Mouse (Mus musculus) kidney, postnatal 10 days (tissue): Measurements from ENCODE around the gene Sbno2.
A peak's percentile ranks its signal among the peaks of the same experiment; 100 is the strongest.

Experiments used
- DNase-seq: peaks from one replicate; pipeline ENCODE4 v3.0.0; 2021; ENCODE audit warnings: mixed read lengths

Gene Sbno2

DNA sequence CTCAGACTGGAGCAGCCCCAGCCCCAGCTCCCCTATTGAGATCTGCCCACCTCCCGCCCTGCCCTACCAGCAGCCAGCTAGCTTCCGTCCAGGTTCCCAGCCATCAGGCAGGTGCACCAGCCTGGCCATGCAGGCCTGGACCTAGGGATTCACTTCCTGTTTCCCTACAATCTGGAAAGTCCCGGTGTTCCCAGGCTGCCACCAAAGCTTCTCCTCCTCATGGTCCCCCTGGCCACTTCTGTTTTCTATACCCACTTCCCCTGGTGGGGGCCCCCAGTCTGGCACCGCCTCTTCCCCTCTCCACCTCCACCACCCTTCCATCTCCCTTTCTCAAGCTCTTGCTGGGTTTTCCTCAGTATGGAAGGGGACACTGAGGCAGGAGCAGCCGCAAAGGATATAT, at the start of gene Sbno2:
TSS of gene Sbno2 (minus strand) at position 112 of the 400 bp plus-strand sequence.
- DNase-seq = no peak

DNA sequence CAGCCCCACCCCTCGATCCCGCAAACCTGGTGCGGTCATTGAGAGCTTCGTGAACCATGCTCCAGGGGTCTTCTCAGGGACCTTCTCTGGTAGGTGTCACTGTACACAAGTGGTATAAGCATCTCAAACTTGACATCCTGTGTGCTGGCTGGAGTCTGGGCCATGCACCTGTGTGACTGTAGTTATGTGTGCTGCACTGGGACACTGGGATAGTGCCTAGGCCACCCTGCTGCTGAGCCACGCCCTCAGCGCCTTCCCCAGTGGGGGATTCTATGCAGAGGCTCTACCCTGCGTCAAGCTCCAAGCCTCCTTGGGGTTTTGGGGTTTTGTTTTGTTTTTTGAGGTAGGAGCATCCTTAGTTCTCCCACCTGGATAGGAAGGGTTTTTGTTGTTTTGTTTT, 49.0 kb upstream of the Sbno2 start:
- peak; percentile 13 for DNase-seq

DNA sequence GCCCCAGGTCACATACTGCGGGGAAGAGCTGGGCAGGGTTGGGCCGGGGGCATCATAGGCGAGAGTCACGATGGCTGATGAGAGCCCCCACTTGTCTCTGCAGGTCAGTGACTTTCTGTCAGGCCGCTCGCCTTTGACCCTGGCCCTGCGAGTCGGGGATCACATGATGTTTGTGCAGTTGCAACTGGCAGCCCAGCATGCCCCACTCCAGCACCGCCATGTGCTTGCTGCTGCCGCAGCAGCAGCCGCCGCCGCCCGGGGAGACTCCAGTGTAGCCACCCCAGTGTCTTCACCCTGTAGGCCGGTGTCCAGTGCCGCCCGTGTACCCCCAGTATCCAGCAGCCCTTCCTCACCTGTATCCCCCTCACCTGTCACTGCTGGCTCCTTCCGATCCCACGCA, 48.3 kb upstream of the Sbno2 start:
- DNase-seq = peak; percentile 62

DNA sequence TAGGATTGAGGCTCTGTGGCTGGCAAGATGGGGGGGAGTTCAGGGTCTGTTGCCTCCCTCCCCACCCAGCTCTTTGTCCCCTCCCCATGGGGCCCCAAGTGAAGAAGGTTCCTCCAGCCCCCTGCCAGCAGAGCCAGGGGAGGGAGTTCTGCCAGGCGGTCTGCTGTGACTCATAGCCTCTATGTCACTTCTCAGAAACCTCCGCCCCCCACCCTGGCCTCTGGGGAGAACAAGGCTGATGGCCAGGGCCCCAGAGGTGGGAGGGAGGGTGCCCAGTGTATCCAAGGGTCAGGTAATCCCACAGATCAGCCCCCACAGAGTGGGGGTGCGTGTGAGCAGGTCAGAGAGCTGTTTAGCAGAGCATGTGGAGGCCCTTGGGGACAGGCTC, 47.5 kb upstream of the Sbno2 start:
- DNase-seq = peak; percentile 84

DNA sequence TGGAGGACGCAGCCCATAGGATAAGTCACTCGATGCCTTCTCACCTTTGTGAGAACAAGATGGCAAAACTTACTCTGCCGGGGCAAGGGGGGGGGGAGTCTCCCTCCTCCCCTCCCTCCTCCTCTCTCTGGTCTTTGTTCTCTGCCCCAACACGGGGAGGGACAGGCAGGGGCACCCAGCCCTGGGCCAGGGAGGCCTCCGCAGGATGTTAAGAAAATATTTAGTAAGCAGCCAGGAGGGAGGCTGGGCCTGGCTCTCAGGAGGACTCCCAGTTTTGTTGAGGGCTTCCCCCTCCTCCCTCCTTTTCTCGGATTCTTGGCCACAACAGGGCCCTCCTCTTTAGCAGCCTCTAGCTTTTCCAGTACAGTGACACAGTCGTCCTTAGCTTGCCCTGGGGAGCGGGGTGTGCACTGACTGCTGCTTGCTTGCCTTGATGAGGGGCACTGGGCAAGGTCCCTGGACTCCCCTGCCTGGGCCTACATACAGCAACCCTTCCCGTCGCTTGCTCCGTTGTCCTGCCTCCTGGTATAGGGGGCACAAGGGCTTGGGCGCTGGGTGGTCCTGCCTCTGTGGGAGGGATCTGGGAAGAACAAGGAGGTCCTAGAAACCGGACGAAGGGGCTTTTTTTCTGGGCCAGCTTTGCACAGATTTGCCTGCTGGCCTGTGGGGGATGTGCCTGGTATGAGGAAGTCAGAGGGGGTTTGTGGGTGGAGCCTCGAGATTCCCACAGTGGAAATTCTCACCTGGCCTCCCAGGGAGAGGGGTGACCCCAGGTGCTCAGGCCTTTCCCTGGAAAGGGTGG, 46.9 kb upstream of the Sbno2 start:
- DNase-seq = peak; percentile 80

DNA sequence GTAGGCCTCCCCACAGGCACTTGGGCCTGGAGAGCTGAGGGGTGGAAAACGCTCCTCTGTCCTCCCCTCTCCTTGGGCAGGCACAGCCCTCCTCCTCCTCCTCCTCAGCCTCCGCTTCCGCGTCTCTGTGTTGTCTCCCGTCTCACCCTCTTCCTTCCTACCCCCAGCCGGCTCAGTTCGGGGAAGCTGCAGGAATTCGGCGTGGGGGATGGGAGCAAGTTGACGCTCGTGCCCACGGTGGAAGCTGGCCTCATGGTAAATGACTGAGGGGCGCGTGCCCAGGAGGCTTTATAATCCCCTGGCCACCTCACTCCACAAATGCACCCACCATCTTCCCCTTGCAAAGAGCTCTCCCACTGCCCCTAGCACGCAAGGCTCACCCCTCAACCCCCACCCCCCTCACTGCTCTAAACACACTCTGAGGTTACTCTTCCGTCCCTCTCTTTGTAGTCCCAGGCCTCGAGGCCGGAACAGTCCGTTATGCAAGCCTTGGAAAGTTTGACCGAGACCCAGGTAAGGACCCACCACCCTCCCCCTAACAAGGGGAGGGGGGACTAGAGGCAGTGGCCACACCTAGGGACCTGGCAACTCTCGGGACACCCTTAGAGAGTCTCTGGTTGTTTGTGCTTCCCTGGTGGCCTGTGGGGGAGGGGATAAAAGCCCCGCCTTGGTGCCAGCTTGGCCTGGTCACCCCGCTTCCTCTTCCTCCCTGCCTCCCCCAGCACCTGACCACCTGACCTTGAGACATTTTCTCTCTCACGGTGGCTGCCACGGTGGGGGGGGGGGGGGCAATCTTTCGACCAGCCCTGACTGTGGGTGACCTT, 46.1 kb upstream of the Sbno2 start:
- peak; percentile 88 for DNase-seq

DNA sequence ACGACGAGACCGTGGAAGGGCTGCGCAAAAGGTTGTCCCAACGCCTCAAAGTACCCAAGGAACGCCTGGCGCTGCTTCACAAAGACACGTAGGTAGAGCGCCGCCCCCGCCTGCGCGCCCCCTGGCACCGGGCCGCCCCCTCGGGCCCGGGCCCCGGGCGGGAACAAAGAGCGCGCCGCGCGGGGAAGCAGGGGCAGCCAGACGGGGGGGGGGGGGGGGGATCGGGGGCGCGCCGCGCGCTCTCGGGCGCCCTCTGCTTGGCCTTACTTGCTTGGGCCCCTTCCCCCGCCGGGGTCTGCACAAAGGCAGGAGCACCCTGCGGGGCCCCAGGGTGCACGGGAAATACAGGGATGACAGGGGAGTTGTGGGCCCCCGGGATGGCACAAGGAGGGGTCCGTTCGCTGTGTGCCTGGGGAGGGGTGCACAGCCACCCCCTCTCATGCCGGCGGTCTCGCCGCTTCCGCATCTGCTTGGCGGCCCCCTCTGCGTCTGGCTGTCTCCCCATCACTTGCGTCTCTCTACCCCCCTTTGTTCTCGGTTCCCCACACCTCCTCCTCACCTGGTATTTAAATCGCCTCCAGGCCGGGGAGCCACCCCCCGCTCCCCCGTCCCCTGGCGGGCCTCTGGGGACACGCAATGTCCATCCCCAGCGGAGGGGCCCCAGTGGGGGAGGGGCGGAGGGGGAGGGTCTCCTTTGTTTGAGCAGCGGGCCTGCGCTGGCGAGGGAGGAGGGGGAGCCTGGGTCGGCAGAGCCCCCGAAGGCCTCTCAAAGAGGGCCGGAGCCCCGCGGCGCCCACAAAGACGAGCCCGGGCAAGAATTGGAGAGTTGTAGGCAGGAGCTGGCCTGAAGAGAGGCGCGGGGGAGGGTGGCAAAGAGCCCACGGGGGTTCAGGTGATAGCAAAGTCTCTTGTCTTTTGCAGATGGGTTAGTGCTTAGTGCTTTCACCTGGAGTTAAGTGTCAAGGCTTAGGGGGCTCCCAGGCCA, 45.1 kb upstream of the Sbno2 start:
- DNase-seq = peak; percentile 85

DNA sequence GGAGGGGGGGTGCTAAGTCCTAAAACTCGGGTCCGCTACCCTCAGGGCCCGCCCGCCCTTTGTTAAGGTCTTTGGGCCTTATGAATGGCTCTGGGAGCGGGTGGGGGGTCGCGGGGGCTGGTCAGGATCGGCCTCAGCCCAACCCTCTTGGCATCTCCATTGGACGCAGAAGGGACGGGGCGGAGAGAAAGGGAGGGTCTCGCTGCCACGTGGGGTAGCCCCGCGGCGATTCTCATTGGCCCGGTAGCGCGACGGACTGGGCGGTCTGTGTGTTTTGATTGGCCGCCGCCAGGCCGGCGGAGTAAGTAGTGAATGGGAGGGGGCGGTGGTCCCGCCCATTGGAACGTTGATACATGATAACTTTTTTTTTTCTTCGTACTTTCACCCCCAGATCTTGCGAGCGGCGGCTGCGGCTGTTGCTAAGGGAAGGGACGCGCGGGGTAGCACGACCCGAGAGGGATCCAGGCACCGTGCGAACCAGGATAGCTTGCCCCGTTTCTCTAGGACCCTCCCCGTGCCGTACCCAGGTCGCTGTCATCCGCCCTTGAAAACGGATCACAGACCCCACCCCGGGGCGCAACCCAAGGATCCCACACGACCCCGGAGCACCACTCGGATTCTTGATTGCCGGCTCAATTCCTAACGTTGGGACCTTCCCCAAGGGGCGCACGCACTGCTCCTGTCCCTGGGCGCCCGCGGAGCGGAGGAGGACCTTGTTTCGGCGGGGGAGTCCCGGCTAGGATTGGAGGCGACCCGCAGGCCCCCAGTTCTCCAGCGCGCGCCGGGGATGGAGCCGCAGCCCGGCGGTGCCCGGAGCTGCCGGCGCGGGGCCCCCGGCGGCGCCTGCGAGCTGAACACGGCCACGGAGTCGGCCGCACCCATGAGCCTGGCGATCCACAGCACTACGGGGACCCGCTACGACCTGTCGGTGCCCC, 44.2 kb upstream of the Sbno2 start:
- DNase-seq = peak; percentile 99

DNA sequence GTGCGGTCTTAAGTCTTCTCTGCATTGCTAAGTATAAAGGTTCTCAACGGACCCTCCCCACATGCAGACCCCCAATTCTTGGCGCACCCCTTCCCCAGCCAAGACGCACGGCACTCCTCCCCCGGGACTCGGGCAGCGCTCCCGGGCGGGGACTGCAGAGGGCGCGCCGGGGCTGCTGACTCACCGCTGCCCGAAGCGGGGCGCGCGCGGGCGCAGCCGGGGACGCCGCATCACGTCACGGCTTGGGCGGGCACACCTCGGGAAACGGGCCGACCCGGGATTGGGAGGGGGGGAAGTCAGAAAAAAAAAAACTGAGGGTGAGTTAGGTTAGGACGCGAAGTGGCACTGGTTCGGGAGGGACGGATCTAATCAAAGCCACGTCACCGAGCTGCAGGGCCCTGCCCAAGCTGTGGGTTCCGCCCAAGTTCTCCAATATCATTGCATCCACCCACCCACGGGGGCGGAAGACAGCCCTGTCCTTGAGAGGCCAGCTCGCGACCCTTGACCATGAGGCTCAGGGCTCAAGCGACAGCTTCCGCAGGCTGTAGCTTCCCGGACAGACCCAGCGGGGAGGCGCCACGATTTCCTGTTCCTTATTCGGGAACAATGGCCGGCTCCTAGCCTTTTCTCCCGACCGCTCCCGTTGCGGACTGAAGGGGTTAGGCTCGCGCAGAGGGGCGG, 43.4 kb upstream of the Sbno2 start:
- DNase-seq = peak; percentile 97

DNA sequence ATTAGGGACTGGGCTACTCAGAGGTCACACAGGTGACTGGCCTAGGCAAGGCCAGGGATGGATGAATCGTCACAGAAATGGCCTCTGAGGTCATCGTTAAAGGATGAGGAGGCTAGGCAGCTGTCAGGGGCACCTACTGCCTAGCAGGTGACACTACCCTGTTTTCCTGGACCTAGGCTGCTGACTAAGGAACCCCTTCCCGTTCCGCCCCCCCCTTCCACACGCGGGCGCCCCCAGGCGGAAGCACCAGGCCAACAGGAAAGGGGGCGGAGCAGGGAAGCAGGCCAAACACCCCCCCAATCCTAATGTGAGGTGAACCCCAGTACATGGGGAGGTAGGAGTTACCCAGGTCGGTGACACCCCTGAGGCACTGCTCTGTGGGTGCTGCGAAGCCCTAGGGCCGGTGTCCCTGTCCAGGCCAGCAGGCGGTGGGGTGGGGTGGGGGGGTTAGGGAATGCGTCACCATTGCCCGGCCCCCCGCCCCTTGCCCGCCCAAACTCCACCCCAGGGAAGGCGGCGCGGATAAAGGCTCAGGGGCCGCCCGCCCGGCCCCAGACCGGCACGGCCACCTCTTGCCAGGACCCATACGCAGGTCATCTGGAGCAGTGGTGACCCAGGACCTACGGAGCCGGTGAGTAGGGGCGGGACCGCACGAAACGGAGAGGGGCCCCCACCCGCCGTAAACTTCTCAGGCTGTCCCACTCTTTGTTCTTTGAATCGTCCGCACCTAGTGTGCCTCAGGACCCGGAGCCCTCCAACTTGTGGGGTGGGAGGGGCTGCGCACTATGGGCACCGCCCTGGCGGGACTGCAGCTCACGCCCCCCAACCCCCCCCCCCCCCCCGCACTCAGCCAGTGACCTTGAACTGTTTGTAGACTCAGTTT, 42.6 kb upstream of the Sbno2 start, which contains the start of gene Midn:
TSS of gene Midn (plus strand) at position 554 of the 883 bp plus-strand sequence.
- peak; percentile 93 for DNase-seq

DNA sequence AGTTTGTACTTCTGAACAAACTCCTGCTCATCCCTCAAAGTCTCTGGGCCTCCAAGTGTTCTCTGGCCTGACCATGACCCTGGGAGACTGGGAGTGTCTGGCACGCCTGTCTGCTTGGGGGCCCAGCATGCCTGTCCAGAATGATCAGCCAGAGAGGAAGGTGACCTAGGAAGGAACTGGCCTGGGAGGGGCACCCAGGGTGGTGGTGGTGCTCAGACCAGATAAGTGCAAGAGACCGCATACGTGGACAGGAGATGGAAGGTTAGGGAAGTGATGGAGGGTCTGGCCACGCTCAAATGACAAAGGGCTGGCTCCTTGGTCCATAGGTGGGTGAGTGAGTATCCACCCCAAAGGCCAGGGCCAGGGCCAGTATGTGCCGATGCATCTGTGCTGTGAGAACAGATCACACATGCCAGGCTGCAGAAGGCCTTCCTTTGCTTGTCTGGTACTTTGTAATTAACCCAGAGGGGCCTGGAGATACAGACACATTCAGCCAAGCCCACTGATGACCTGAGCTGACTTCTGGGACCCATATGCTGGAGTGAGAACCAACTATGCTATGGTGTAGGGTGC, 41.9 kb upstream of the Sbno2 start:
- DNase-seq = no peak

DNA sequence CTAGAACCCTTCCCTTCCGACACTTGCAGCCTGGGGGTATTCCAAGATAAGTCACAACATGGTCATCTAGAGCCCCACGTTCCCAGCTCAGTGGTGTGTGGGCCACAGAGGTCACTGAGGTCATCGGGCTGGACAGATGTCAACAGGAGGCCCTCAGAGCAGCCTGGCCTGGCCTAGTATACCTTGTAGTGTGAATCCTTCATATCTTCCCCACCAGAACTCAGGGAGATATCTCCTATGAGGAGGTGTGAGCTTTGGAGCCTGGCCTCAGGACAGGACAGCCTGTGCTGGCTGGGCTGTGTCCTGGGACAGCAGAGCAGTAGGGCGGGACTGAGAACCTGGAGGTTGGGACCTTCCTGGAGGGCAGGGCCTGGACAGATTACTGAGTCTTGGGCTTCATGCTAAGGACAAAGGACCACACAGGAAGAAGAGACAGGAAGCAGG, 41.2 kb upstream of the Sbno2 start:
- peak; percentile 58 for DNase-seq

DNA sequence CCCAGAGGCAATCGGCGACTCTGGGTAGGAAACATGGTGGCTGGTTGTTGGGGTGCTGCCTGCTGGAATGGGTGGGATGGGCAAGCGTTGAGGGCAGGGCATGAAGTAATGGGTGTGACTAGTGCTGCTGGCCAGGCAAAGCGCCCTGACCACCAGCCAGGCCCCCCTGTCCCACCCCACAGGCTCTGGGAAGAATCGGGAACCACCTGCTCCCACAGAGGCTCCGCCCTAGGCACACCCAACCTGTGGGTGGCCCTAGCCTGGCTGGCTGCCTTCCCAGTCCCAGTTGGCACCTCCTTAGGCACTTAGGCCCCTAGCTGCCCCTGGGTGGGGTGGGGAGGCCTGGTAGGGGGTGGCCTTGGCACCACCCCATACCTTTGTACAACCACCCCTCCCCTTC, 40.5 kb upstream of the Sbno2 start:
- peak; percentile 76 for DNase-seq

DNA sequence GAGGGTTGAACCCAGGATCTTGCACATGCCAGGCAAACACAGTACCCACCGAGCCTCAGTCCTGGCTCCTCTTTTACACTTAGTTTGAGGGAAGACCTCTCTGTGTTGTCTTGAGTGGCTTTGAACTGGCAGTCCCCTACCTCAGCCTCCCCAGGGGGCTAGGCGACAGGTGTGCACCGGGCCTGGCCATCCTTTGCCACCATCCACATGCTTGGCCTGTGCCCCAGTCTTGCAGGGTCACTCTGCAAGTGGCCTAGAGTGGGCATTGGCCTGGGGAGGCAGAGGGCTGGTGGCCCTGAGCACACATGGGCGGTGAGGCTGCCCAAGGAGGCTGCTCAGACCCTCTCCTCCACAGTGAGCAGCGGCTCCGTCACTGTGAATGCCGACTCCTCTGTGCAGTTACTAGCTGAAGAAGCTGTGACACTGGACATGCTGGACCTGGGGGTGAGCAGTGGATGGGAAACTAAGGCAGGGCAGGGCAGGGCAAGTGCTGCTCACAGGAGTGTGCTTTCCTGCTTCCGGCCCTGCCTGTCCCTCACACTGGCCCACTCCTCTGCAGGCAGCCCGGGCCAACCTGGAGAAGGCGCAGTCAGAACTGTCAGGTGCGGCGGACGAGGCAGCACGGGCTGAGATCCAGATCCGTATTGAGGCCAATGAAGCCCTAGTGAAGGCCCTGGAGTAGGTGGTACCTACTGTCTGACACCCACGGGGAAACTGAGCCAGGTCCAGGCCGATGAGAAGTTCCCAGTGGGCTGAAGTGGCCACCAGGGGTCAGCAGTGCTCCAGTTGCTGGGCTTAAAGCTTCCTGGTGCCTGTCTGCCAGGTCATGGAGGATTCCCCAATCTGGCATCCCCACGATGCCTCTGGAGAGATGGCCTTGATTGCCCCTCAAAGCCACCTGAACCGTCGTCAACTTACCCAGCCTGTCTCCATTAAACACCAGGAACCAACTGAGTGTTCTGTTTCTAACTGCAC, 39.8 kb upstream of the Sbno2 start:
- DNase-seq = peak; percentile 89

DNA sequence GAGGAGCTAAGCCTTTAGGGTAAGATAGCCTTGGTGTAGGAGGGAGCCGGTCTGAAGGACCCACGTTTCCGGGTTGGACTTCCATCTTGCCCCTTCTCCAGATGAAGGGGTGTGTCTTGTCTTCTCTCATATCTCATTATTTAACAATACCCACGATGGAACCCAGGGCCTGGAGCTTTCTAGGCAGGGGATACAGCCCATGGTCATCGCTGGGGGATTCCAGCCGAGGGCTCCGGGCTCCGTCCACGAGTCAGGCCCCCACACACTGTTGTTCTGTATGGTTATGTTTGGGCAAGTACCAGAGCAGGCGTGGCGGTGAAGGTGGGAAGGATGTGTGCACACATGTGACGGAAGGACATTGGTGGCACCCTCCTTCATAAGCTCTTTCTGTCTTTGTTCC, 38.8 kb upstream of the Sbno2 start:
- no peak for DNase-seq

DNA sequence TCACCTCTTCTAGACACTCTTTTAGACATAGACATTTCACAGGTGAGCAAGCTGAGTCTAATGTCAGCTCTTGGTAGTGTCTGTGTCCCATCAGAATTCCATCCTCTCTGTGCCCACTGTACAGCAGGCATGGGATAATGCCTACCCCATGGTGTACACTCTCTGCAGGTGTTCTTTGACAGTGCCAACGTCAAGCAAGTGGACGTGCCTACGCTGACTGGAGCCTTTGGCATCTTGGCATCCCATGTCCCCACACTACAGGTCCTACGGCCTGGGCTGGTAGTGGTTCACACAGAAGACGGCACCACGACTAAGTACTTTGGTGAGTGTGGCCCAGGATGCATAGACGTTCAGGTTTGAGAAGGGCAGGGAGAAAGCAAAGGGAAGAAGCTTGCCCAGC, 38.3 kb upstream of the Sbno2 start:
- no peak for DNase-seq

DNA sequence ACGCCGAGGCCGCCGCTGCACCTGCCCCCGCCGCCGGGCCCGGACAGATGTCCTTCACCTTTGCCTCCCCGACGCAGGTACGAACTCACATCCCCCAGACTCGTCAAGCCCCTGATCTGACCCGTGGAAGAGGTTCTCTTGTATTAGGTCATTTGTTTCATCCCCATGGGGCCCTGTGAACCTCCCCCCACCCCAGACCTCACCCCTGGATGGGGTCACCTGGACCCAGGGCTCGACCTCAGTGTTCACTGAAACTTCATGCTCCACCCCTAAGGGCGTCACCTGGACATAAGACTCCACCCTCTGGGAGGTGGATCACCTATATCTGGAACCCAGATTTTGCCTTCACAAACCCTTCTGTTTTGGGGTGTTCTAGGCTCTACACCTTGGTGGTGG, 37.2 kb upstream of the Sbno2 start:
- DNase-seq = peak; percentile 64
